Mouse (Mus musculus): ENCODE data around the gene Vamp2.

Vamp2 gene

GRCm38 (mm10) chr11:69125919-69126705 lies 37.8 kb downstream of the Vamp2 start:
- DNase-seq (ENCODE audit: extremely low read depth, low read depth, low spot score): no peak

- no peak for DNase-seq (ENCODE audit: extremely low read depth, low read depth, low spot score)
These were observed 38.4 kb downstream of the Vamp2 start for GRCm38 (mm10) chr11:69126706-69127095.

- DNase-seq (ENCODE audit: extremely low read depth, low read depth, low spot score): no peak
These were observed 40.3 kb downstream of the Vamp2 start for GRCm38 (mm10) chr11:69128426-69129122.

- DNase-seq (ENCODE audit: extremely low read depth, low read depth, low spot score): no peak
These were observed 45.3 kb downstream of the Vamp2 start for GRCm38 (mm10) chr11:69133566-69133922.

GRCm38 (mm10) chr11:69133923-69134621 lies 45.8 kb downstream of the Vamp2 start:
- no peak for DNase-seq (ENCODE audit: extremely low read depth, low read depth, low spot score)

GRCm38 (mm10) chr11:69134622-69134968 lies 46.3 kb downstream of the Vamp2 start:
- no peak for DNase-seq (ENCODE audit: extremely low read depth, low read depth, low spot score)

GRCm38 (mm10) chr11:69135361-69135760 lies 47.1 kb downstream of the Vamp2 start:
- no peak for DNase-seq (ENCODE audit: extremely low read depth, low read depth, low spot score)
